Mouse (Mus musculus): Measurements from ENCODE around the gene Mef2c. TPM values are rescaled to one million over a fixed set of nuclear protein-coding genes. Genes with fewer than 3 reads are reported as not detected.

Gene Mef2c
- polyA plus RNA-seq, 1 experiment = 49.0 TPM

DNA sequence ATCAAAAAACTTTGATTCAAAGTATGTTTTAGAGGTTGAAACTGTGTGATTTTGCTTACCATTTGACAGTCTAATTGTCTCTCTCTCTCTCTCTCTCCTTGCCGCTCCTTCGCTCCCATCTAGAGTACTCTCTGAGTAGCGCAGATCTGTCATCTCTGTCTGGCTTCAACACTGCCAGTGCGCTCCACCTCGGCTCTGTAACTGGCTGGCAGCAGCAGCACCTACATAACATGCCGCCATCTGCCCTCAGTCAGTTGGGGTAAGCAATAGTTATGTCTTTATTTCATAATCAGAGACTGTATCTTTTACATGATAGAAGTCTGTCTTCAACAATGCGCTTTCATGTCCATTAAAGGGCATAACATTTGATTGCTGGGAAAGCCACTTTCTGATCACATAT lies 152.3 kb downstream of the Mef2c start:
- Histone ChIP-seq H3K27me3 (ENCODE audit: control insufficient read depth, insufficient read depth, insufficient read length) (no peaks in the 10 kb centered on the region), H3K4me2 (ENCODE audit: low read depth) (no peak overlapping the region), H3K4me3 (no peak overlapping the region), H3ac (ENCODE audit: control insufficient read depth, insufficient read length) (no peak overlapping the region), H3K79me2 (ENCODE audit: control insufficient read depth, insufficient read depth) (no peaks in the 10 kb centered on the region), H3K36me3 (ENCODE audit: control insufficient read depth, insufficient read depth) (no peaks in the 10 kb centered on the region)
- TF ChIP-seq MYOG (IDR thresholded peaks at IDR 0.05; ENCODE audit: control insufficient read depth in 1 of 3, insufficient read depth in 1 of 3, insufficient read length in 2 of 3, low read depth in 2 of 3) (no peak), TCF3 (IDR thresholded peaks at IDR 0.05; ENCODE audit: insufficient read length, low read depth) (no peak), SRF (IDR thresholded peaks at IDR 0.05; ENCODE audit: control insufficient read depth, insufficient read length, low read depth) (no peak), E2F4 (IDR thresholded peaks at IDR 0.05; ENCODE audit: insufficient read depth) (no peak), MYOD1 (IDR thresholded peaks at IDR 0.05; ENCODE audit: control insufficient read depth in 1 of 3, insufficient read length in 2 of 3, low read depth in 2 of 3) (no peak), TCF12 (IDR thresholded peaks at IDR 0.05; ENCODE audit: insufficient read depth, poor library complexity, severe bottlenecking) (no peak), USF1 (IDR thresholded peaks at IDR 0.05; ENCODE audit: low read depth) (no peak), MAX (IDR thresholded peaks at IDR 0.05; ENCODE audit: low read depth) (no peak), REST (IDR thresholded peaks at IDR 0.05; ENCODE audit: insufficient read depth, insufficient read length) (no peak), POLR2AphosphoS2 (IDR thresholded peaks at IDR 0.05; ENCODE audit: insufficient read length, low read depth) (no peak), CEBPB (IDR thresholded peaks at IDR 0.05; ENCODE audit: insufficient read depth, poor library complexity, severe bottlenecking) (no peak), POLR2A (IDR thresholded peaks at IDR 0.05; ENCODE audit: insufficient read length, low read depth) (no peak)

DNA sequence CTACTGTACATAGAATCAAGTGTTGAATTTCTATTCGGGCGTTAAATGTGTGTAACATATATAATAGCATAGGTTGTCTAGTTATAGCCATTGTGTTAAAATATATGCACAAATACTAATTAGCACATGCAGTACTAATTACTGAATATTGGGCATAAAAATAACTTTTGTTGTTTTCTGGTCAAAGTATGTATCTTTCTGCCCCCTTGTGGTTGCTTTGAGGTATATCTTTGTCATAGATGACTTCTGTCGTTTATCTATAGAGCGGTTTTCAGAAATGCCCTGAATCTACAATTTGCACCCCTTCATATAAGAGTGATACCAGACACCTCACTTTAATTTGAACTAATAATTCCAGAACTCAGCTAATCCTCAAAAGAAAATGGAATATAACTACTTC lies 152.9 kb downstream of the Mef2c start:
- Histone ChIP-seq H3K27me3 (ENCODE audit: control insufficient read depth, insufficient read depth, insufficient read length) (no peaks in the 10 kb centered on the region), H3K79me2 (ENCODE audit: control insufficient read depth, insufficient read depth) (no peaks in the 10 kb centered on the region), H3K4me3 (no peak overlapping the region), H3K4me2 (ENCODE audit: low read depth) (peak overlapping the region; percentile 24), H3ac (ENCODE audit: control insufficient read depth, insufficient read length) (no peak overlapping the region), H3K36me3 (ENCODE audit: control insufficient read depth, insufficient read depth) (no peaks in the 10 kb centered on the region)
- TF ChIP-seq POLR2AphosphoS2 (IDR thresholded peaks at IDR 0.05; ENCODE audit: insufficient read length, low read depth) (no peak), USF1 (IDR thresholded peaks at IDR 0.05; ENCODE audit: low read depth) (no peak), MYOD1 (IDR thresholded peaks at IDR 0.05; ENCODE audit: control insufficient read depth in 1 of 3, insufficient read length in 2 of 3, low read depth in 2 of 3) (no peak), E2F4 (IDR thresholded peaks at IDR 0.05; ENCODE audit: insufficient read depth) (no peak), TCF3 (IDR thresholded peaks at IDR 0.05; ENCODE audit: insufficient read length, low read depth) (no peak), MAX (IDR thresholded peaks at IDR 0.05; ENCODE audit: low read depth) (no peak), CEBPB (IDR thresholded peaks at IDR 0.05; ENCODE audit: insufficient read depth, poor library complexity, severe bottlenecking) (no peak), POLR2A (IDR thresholded peaks at IDR 0.05; ENCODE audit: insufficient read length, low read depth) (no peak), SRF (IDR thresholded peaks at IDR 0.05; ENCODE audit: control insufficient read depth, insufficient read length, low read depth) (no peak), TCF12 (IDR thresholded peaks at IDR 0.05; ENCODE audit: insufficient read depth, poor library complexity, severe bottlenecking) (no peak), MYOG (IDR thresholded peaks at IDR 0.05; ENCODE audit: control insufficient read depth in 1 of 3, insufficient read depth in 1 of 3, insufficient read length in 2 of 3, low read depth in 2 of 3) (no peak), REST (IDR thresholded peaks at IDR 0.05; ENCODE audit: insufficient read depth, insufficient read length) (no peak)

DNA sequence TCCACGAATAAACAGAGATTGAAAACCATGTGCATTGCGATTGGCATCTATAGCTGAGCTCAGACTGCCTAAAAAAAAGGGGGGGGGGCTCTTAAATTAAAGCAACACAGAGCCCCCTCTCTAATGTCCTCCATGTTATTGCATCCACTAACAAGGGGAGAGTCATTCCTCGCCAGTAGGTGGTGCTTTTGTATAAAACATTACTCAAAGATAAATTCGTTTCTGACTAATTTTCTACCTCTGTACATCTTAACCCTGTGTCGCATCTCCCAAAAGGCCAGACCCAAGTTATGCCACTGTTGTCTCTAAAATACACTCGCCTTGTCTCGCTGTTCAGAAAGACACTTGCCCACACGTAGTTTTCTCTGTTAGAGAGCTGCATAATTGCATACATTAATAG lies 156.9 kb downstream of the Mef2c start:
- H3K79me2 ChIP-seq (ENCODE audit: control insufficient read depth, insufficient read depth) = no peaks in the 10 kb centered on the region
- no peak for TF ChIP-seq TCF12 (IDR thresholded peaks at IDR 0.05; ENCODE audit: insufficient read depth, poor library complexity, severe bottlenecking)
- no peak for TF ChIP-seq USF1 (IDR thresholded peaks at IDR 0.05; ENCODE audit: low read depth)
- TF ChIP-seq MAX (IDR thresholded peaks at IDR 0.05; ENCODE audit: low read depth) = no peak
- no peak for TF ChIP-seq REST (IDR thresholded peaks at IDR 0.05; ENCODE audit: insufficient read depth, insufficient read length)
- TF ChIP-seq CEBPB (IDR thresholded peaks at IDR 0.05; ENCODE audit: insufficient read depth, poor library complexity, severe bottlenecking) = no peak
- no peak for TF ChIP-seq POLR2AphosphoS2 (IDR thresholded peaks at IDR 0.05; ENCODE audit: insufficient read length, low read depth)
- TF ChIP-seq TCF3 (IDR thresholded peaks at IDR 0.05; ENCODE audit: insufficient read length, low read depth) = no peak
- TF ChIP-seq E2F4 (IDR thresholded peaks at IDR 0.05; ENCODE audit: insufficient read depth) = no peak
- no peak for TF ChIP-seq POLR2A (IDR thresholded peaks at IDR 0.05; ENCODE audit: insufficient read length, low read depth)
- TF ChIP-seq MYOD1 (IDR thresholded peaks at IDR 0.05; ENCODE audit: control insufficient read depth in 1 of 3, insufficient read length in 2 of 3, low read depth in 2 of 3) = no peak
- TF ChIP-seq SRF (IDR thresholded peaks at IDR 0.05; ENCODE audit: control insufficient read depth, insufficient read length, low read depth) = no peak
- TF ChIP-seq MYOG (IDR thresholded peaks at IDR 0.05; ENCODE audit: control insufficient read depth in 1 of 3, insufficient read depth in 1 of 3, insufficient read length in 2 of 3, low read depth in 2 of 3) = no peak
- H3ac ChIP-seq (ENCODE audit: control insufficient read depth, insufficient read length) = no peak overlapping the region
- H3K27me3 ChIP-seq (ENCODE audit: control insufficient read depth, insufficient read depth, insufficient read length) = no peaks in the 10 kb centered on the region
- H3K36me3 ChIP-seq (ENCODE audit: control insufficient read depth, insufficient read depth) = peaks cover 5% of the 10 kb centered on the region
- H3K4me2 ChIP-seq (ENCODE audit: low read depth) = no peak overlapping the region
- no peak overlapping the region for H3K4me3 ChIP-seq

DNA sequence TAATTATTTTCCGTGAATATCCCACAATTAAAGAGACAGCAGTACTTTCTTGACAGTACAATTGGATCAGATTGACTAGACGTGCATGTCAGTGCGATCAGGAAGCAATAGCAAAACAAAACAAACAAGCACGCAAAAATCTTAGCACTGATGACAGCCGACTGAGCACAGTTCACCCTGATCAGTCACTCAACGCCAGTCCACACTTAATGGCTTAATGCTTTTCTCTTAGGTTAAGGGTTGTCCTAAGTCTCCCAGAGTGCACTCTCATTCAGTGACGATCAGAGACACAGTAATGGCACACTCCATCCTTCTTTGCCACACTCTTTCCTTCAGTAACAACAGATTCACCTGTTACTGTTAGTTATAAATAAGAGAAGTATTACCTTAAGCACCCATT lies 157.3 kb downstream of the Mef2c start:
- H3K36me3 ChIP-seq (ENCODE audit: control insufficient read depth, insufficient read depth) = peaks cover 5% of the 10 kb centered on the region
- TF ChIP-seq MAX (IDR thresholded peaks at IDR 0.05; ENCODE audit: low read depth) = no peak
- no peak for TF ChIP-seq CEBPB (IDR thresholded peaks at IDR 0.05; ENCODE audit: insufficient read depth, poor library complexity, severe bottlenecking)
- TF ChIP-seq TCF12 (IDR thresholded peaks at IDR 0.05; ENCODE audit: insufficient read depth, poor library complexity, severe bottlenecking) = no peak
- TF ChIP-seq USF1 (IDR thresholded peaks at IDR 0.05; ENCODE audit: low read depth) = no peak
- no peak for TF ChIP-seq MYOG (IDR thresholded peaks at IDR 0.05; ENCODE audit: control insufficient read depth in 1 of 3, insufficient read depth in 1 of 3, insufficient read length in 2 of 3, low read depth in 2 of 3)
- no peak for TF ChIP-seq POLR2A (IDR thresholded peaks at IDR 0.05; ENCODE audit: insufficient read length, low read depth)
- no peak for TF ChIP-seq REST (IDR thresholded peaks at IDR 0.05; ENCODE audit: insufficient read depth, insufficient read length)
- TF ChIP-seq TCF3 (IDR thresholded peaks at IDR 0.05; ENCODE audit: insufficient read length, low read depth) = no peak
- no peak for TF ChIP-seq SRF (IDR thresholded peaks at IDR 0.05; ENCODE audit: control insufficient read depth, insufficient read length, low read depth)
- TF ChIP-seq MYOD1 (IDR thresholded peaks at IDR 0.05; ENCODE audit: control insufficient read depth in 1 of 3, insufficient read length in 2 of 3, low read depth in 2 of 3) = no peak
- TF ChIP-seq E2F4 (IDR thresholded peaks at IDR 0.05; ENCODE audit: insufficient read depth) = no peak
- TF ChIP-seq POLR2AphosphoS2 (IDR thresholded peaks at IDR 0.05; ENCODE audit: insufficient read length, low read depth) = no peak
- H3K4me3 ChIP-seq = no peak overlapping the region

More for the DNA sequence above, 157.3 kb downstream of the Mef2c start:
- no peaks in the 10 kb centered on the region for H3K79me2 ChIP-seq (ENCODE audit: control insufficient read depth, insufficient read depth)
- no peaks in the 10 kb centered on the region for H3K27me3 ChIP-seq (ENCODE audit: control insufficient read depth, insufficient read depth, insufficient read length)
- no peak overlapping the region for H3ac ChIP-seq (ENCODE audit: control insufficient read depth, insufficient read length)
- no peak overlapping the region for H3K4me2 ChIP-seq (ENCODE audit: low read depth)
